Mouse (Mus musculus): ENCODE data around the gene Ccdc24.

Gene Ccdc24

DNA sequence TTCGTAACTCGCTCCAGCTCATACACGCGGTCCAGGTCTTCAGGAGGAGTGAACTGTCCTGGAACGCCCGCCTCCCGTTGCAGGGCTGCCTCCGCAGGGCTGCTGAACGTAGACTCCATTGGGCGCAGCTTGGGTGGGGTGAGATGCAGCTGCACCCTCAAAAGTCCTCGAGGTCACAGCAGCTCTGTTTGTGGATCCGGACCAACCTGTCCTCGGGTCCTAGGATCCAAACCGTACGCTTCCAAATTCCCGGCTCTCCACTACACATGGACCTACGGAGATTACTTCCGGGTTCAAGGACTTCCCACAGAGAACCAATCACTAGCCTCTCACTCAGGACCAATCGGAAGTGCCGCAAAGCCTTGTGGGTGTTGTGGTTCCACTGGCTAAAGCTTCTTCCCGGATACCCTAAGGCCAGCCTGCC is 19.4 kb upstream of the Ccdc24 start, which contains the start of gene Dph2:
TSS of gene Dph2 (minus strand) at position 295 of the 424 bp plus-strand sequence.
- DNase-seq (ENCODE audit: low read depth, low spot score): peak; percentile 95

DNA sequence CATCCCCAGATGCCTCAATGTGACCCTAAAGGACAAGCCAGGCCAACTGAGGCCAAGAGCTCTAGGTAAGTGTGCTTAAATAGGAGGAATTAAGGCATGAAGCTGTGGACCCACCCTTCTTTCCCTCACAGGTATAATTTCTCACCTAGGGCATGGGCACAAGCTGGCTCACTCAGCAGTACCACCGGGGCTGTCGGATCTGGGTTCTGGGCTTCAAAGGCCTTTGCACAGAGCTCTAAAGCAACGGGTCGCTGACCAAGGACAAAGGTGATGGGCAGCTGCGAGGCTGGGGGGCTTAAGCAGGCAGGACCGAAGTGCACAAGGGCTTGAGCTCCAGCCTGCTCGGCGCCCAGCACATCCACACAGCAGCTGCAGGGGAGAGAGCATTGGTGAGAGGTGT is 18.4 kb upstream of the Ccdc24 start:
- no peak for DNase-seq (ENCODE audit: low read depth, low spot score)

DNA sequence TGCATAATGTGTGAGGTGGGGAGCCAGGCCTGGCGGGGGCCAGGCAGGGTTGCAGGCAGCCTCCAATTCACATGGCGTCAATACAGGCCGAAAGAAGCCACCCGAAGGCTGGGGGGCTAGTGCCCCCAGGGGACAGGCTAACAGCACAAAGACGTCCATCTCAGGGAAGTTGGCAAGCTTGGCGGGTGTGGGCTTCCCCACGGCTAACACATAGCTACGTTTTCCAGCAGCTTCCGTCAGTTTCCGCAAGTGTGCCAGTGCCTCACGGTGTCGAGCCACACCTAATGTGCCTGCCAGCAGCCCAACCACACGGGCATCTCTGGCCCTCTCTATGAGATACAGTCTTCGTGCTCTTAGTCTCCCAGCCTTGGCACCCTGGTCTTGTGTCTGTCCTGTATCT is 17.7 kb upstream of the Ccdc24 start:
- DNase-seq (ENCODE audit: low read depth, low spot score): no peak

DNA sequence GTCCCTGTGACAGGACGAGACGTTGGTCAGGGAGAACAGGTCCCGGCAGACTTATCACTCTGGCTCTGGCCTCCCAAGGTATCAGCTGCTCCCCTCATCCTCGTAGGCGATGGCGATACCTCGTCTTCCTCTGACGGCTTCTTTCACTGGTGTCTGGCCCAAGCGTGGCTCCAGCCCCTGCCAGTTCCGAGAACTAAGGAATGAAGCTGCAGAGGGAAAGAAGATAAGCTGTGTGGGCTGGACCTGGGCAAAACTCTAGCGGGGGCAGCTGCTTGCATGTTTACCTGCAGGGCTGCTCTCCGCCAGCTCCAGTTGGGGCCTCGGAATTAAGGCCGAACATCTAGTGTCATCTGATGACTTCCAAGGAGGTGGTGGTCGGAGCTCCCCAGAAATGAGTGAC is 17.1 kb upstream of the Ccdc24 start:
- DNase-seq (ENCODE audit: low read depth, low spot score): no peak

DNA sequence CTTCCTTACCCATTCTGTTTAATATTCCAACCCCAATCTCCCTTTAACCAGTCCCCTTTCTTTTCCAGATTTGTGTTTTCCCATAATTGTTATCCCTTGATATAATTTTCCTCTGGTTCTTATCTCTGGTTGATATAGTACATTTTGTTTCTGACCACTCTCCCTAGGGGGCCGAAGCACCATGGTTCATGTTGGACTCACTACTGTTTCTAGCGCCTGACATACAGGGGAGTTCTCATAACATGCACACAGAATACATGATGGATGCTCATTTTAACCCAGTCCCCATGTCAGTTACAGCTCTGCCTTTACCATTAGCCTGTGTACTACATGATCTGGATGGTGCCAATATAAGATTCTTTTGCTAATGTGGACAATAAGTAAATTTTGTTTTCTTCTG is 15.6 kb upstream of the Ccdc24 start:
- no peak for DNase-seq (ENCODE audit: low read depth, low spot score)

DNA sequence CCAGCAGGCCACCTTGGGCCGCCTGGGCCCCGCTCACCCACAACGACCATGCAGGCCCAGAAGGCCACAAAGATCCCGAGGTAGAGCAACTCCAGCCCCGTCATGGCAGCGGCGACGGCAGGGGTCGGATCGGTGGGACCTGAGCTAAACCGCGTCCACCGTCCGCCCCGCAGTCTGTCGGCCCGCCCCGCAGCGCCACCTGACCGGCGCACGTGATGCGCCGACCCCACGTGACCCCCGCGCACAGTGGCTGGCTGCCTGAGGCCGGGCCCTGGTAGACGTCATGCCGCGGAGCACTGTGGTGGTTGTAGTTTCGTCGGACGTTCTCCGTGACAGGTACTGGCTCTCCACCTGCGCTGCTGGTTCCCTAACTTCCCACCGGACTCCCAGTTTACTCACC is 14.8 kb upstream of the Ccdc24 start, which contains the start of gene Atp6v0b:
TSS of gene Atp6v0b (minus strand) at position 201 of the 400 bp plus-strand sequence.
- peak; percentile 81 for DNase-seq (ENCODE audit: low read depth, low spot score)

DNA sequence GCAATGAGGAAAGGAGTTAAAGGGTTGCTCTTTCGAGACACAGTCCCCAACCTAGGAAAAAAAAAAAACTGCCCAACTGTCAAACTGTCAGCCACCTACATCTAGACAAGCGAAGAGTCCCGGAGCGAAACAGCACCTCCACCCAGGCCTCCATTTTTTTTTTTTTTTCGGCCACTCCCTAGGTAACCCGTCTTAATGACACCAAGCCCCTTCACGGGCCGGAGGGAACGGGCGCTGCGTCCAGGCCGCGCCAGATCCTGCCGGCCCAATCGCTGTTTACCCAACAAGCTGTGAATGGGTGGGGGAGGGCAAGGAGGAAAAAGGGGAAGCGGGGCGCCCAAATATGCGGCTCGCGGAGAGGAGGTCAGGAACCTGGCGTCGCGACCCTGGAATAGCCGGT is 14.3 kb upstream of the Ccdc24 start:
- DNase-seq (ENCODE audit: low read depth, low spot score): no peak

DNA sequence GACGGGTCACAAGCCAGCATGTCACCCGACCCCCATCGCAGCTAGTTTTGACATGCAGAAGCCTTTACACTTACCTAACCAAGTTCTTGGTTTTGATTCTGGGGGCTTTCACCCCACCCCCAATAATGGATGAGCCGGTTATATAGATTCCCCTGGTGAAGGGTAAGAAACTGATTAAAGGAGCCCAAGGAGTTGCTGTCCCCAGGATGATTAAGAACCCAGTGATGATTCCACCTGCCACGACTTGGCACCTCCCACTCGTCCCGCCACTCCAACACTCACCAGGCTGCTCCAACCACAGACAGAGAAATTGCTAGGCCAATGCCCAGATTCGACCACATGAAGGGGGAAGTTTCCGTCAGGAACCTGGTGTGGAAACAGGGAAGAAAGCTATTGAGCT is 13.6 kb upstream of the Ccdc24 start:
- DNase-seq (ENCODE audit: low read depth, low spot score): peak; percentile 50

DNA sequence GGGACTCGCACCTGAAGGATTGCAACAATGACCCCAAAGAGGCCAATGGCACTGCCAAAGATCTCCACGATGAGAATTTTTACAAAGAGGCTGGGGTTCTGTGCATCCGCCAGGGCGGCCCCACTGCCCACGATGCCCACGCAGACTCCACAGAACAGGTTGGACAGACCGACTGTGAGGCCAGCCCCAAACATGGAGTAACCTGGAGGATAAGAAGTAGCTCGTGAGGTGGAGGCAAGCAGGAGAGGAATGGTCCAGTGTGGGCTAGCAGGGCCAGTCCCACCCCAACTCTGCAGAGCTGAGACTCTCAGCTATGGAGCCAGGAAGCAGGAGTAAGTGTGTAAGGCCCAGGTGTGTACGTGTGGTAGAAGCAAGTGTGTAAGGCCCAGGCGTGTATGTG is 12.7 kb upstream of the Ccdc24 start:
- DNase-seq (ENCODE audit: low read depth, low spot score): no peak

DNA sequence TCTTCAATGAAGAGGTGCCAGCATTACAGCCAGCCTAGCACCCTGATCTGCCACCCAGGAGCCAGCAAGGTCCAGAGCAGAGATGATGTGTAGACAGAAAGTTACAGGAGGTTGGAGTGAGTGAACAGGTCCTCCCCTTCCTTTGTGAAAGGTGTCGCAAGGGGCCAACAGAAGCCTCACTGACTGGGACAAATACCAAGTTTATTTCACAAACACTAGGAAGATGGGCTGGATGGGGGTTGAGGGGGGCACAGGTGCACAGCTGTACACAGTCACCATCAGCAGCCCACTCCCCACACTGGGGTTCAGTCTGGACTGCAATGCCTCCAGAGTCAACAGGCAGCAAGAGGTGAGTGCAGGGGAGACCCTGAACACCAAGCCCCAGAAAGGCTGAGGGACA is 11.8 kb upstream of the Ccdc24 start:
- no peak for DNase-seq (ENCODE audit: low read depth, low spot score)

DNA sequence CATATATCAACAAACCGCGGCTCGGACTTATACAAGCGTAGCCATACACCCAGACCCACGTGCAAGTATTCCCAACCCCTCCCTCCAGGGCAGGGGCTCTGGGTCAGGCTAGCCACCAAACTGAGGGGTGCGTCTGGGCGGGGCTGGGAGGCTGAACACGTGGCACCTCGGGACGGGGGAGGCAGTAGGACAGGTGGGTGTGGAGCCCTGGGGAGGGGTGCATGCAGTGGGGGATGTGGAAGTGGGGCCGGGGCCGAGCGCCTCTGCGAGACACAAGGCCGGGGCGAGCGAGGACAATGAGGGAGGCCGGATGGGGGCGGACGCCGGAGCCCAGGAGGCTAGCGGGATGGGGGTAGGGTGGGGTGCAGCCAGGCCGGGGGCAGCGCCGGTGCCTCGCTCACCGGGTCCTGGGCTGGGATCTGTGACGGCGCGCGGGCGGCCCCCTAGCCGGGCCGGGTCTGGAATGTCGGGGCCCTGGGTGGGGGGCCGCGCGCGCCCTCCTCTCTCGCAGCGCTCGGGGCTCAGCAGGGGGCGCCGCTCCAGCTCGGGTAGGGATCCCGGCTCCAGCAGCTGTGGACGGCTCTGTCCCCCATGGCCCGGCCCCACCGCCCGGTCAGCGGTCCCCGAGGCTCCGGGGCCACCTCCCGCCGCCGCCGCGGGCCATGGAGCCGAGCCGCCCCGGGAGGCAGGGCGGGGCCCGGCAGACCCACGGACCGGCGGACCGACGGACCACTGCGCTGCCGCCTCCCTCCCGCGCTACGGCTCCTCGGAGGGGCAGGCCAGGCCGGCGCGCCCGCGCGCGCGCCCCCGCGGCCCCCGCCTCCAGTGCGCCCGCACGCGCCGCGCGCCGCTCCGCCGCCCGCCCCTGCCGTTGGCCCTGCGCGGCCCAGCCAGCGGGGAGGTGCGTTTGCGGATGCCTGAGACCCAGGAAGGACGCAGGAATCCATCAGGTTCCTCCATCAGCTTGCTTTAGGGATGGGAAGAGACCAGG is 10.6 kb upstream of the Ccdc24 start, which contains the start of gene B4galt2:
TSS of gene B4galt2 (minus strand) at position 787 of the 991 bp plus-strand sequence.
- DNase-seq (ENCODE audit: low read depth, low spot score): peak; percentile 33

DNA sequence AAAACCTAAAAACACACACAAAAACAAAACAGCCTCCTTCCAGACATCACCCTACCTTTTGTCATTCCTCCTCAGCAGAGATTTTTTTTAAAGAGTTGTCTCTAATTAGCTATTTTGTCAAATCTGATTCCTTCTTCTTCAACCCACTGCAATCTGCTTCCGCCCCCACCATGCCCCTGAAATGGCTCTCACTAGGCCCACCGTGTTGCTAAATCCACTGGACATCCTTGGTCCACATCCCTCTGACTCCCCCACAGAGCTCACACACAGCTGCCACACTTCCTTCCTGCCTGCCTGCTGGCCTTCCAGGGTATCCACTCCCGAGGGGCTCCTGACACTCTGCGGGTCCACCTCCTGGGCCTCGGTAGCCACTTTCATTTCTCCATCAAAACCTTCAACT is 6.3 kb upstream of the Ccdc24 start:
- DNase-seq (ENCODE audit: low read depth, low spot score): no peak

DNA sequence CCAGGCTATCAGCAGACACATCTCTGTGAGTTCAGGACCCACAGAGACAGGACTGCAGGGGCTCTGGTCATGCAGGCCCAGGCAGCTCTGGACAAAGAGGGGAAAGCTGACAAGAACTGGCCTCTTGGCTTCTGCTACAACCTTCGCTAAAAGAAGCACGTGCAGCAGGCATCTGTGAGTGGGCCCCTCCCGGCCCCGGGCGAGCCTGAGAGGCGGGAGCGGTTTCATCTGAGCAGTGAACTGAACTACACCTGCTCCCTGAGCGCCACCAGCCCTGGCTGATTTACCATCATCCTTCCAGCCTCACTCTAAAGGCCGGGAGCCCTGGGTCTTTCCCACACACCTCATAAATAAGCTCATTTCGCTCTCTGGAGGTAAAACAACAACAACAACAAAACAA is 5.9 kb upstream of the Ccdc24 start:
- DNase-seq (ENCODE audit: low read depth, low spot score): no peak

DNA sequence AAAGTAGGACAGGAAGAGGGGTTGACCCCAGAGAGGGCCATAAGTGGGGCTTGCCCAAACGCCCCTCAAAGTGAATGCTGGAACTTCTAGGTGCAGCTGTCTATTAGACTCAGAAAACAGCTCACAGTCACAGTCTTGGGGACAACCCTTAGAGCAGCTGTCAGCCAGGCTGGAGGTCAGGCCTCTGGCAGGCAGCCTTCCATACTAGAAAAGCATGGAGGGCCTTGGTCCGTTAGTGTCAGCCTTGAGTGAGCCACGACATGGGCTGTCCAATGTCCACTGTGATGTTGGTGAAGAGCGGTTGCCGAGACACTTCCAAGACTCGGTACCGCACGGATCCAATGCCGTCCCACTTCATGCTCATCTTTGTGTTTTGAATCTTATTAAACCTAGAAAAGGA is 1.3 kb upstream of the Ccdc24 start:
- DNase-seq (ENCODE audit: low read depth, low spot score): no peak

DNA sequence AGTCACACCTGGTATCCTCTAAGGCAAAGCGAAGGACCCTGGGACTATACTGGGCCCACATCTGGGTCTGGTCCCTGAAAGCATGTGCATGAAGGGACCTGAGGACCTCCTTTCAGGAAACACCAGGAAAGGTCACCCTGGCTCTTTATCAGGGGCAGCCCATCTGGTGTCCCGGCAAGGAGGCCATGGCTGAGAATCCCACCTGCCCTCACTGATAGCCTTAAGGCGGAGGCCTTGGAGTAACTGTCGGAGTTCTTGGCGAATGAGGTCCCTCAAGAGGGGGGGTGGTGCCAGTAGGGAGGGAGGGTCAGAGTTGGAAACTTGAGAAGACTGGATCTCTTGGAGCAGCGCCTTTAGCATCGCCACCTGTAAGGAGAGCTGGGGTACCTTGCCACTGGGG is 570 bp downstream of the Ccdc24 start:
- DNase-seq (ENCODE audit: low read depth, low spot score): no peak

DNA sequence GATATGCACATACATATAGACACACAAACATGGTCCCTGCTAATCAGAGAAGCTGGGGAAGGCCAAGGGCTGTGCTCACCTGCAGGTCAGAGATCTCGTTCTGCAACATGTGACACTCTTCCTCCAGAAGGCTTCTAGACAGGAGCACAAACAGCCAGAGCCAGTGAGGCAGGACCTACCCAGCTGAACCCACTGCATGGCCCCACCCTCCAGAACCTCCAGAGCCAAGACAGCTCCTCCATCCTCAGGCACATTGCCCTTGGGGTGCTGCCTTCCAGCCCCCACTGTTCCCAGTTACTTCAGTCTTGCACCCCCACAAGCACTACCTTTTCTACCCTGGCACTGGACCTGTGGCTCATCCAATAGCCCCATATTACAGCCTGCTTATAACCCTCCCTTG is 1.9 kb downstream of the Ccdc24 start:
- DNase-seq (ENCODE audit: low read depth, low spot score): no peak

DNA sequence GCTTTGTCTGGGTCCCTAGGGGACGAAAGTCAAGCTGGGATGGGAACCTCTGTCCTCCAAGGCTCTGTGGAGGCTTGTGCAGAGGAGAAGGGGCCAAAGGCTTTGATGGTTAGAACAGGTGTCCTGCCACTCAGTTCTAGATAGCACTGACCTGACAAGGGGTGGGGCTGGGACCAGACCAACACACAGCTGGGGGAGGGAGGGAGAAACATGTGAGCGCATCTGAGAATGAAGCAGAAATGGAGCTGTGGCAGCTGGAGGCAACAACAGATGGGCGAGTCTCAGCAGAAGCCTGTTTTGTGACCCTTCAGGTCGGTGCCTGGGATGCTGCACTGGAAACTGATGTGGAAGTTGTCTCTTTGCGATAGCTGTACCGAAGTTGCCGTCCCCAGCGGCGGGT is 3.0 kb downstream of the Ccdc24 start:
- no peak for DNase-seq (ENCODE audit: low read depth, low spot score)

DNA sequence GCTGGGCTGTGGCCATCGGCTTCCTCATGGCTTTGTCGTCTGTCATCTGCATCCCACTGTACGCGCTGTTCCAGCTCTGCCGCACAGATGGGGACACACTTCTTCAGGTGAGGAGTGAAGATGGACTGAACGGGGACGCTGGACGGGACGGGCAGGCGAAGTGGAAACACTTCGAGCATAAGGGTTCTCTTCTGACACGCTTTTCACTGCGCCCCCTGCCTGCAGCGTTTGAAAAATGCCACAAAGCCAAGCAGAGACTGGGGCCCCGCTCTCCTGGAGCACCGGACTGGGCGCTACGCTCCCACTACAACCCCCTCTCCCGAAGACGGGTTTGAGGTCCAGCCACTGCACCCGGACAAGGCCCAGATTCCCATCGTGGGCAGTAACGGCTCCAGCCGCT is 4.5 kb downstream of the Ccdc24 start:
- DNase-seq (ENCODE audit: low read depth, low spot score): peak; percentile 13

DNA sequence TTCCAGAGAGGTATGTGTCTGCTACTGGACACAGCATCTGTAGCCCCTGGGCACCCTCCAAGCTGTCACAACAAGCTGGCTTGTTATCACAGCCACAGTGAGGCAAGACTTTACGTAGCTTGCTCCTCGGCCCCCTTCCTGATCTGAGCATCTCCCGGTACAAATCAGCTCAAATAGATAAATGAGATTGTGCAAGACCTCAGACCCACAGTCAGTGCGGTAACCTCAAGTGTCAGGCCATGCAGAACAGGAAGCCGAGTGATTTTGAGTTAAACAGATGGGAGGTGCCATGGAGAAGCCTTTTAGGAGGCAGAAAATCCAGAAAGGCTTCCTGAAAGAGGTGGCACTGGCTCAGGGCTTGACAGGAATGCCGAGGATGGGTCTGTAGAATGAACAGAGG is 5.4 kb downstream of the Ccdc24 start:
- no peak for DNase-seq (ENCODE audit: low read depth, low spot score)

DNA sequence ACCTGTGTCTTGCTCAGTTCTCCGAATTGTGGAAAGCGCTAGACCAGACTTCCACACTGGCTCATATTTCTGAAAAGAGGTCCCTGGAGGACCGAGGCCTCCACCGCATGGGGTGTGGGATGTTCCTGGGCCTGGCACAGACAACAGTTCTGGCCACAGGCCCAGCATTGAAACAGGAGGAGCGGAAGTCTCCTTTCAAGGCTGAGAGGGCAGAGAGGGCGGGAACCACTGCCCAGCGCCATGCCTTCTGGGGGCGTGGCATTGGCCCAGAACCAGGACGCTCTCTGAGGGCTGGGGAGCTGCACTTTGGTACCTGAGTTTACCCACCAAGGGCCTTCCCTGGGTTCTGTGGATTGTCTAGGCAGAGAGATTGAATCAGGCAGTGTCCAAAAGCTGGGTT is 6.3 kb downstream of the Ccdc24 start:
- peak; percentile 91 for DNase-seq (ENCODE audit: low read depth, low spot score)

DNA sequence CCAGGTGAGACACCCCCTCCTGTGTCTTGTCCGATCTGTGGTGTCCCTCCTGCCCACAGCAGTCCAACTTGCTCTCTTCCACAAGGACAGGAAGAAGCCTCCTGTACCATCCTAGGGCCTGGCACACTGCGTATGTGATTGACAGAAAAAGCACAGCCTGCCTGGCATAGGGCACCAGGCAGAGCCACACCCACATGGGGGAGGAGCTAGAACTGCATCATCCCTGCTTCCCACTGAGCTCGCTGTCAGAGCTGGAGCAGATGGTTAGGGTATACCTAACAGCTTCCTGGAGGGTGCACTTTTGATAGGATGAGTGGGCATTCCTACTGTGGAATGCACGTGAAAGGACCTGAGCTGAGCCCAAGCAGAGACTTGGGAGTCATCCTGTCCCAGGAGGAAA is 9.5 kb downstream of the Ccdc24 start:
- peak; percentile 38 for DNase-seq (ENCODE audit: low read depth, low spot score)

DNA sequence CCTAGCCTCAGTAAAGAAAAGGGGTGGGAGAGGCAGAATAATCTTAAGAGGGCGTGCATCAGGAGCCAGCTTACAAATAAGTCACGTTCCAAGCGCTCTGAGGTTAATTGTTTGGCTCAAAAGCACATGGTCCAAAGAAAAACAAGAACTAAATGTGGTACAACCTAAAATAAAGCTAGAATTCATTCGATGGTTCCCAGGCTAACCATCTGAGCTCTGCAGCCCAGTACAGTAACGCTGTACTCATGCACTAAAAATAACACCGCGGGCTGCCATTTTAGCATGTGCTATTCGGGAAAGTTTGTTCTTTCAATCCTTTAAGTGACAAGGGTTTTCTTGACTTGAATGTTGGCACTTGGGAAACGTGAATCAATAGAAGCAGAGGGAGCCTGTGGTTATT is 11.8 kb downstream of the Ccdc24 start:
- no peak for DNase-seq (ENCODE audit: low read depth, low spot score)

DNA sequence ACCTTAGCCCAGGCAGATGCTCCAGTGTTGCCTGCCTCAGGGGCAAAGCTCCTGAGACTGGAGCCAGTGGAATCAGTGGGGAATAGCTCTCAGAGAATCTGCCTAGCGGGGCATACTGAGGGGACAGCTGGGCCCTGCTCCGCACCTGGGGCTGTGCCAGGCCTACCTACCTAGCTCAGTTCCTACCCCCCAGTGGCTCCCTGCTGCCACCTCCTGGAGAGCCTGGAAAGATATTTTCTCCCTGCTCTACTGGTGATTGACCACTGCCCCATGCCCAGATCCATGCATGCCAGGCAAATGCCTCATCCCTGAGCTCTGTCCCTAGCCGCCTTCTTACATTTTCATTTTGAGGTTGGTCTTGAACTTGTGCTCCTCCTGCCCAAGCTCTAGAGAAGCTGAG is 13.6 kb downstream of the Ccdc24 start:
- DNase-seq (ENCODE audit: low read depth, low spot score): peak; percentile 53
